Mouse (Mus musculus) G1E-ER4 (cell line): ENCODE measurements around the gene Trpm3. TPM values are rescaled to one million over a fixed set of nuclear protein-coding genes. Genes with fewer than 3 reads are reported as not detected.

Experiments
- GATA1 ChIP-seq: IDR thresholded peaks from one replicate; pipeline ENCODE4 v1.8.0; 2012; ENCODE audit warnings: low read length, inconsistent platforms
- polyA plus RNA-seq: library from polyadenylated mRNA; stranded (reverse); fragments of >175 nt; gene quantifications from 2 replicates; pipeline ENCODE4 v1.2.3, GENCODE M21; 2012

The Trpm3 gene
- polyA plus RNA-seq, 1 experiment = not detected

- TF ChIP-seq GATA1 = no peak
These were observed 784.2 kb downstream of the Trpm3 start for GRCm38 (mm10) chr19:22922871-22923670.

GRCm38 (mm10) chr19:22925284-22925683, 786.4 kb downstream of the Trpm3 start:
- TF ChIP-seq GATA1 = no peak

GRCm38 (mm10) chr19:22926753-22927152, 787.9 kb downstream of the Trpm3 start:
- TF ChIP-seq GATA1 = no peak

GRCm38 (mm10) chr19:22928366-22928765, 789.5 kb downstream of the Trpm3 start:
- no peak for TF ChIP-seq GATA1

- no peak for TF ChIP-seq GATA1
These were observed 790.9 kb downstream of the Trpm3 start for GRCm38 (mm10) chr19:22929768-22930167.

GRCm38 (mm10) chr19:22930368-22930834, 791.6 kb downstream of the Trpm3 start:
- no peak for TF ChIP-seq GATA1

GRCm38 (mm10) chr19:22931006-22931405, 792.2 kb downstream of the Trpm3 start:
- no peak for TF ChIP-seq GATA1

GRCm38 (mm10) chr19:22935067-22935466, 796.2 kb downstream of the Trpm3 start:
- no peak for TF ChIP-seq GATA1

GRCm38 (mm10) chr19:22938848-22939724, 800.2 kb downstream of the Trpm3 start:
- no peak for TF ChIP-seq GATA1

- TF ChIP-seq GATA1 = no peak
These were observed 801.0 kb downstream of the Trpm3 start for GRCm38 (mm10) chr19:22939836-22940235.

- TF ChIP-seq GATA1 = no peak
These were observed 801.6 kb downstream of the Trpm3 start for GRCm38 (mm10) chr19:22940487-22940886.

GRCm38 (mm10) chr19:22940956-22941355, 802.1 kb downstream of the Trpm3 start:
- no peak for TF ChIP-seq GATA1

GRCm38 (mm10) chr19:22952480-22952879, 813.6 kb downstream of the Trpm3 start:
- no peak for TF ChIP-seq GATA1

GRCm38 (mm10) chr19:22953191-22953590, 814.3 kb downstream of the Trpm3 start:
- no peak for TF ChIP-seq GATA1

GRCm38 (mm10) chr19:22958414-22958813, 819.6 kb downstream of the Trpm3 start:
- no peak for TF ChIP-seq GATA1
